Mouse (Mus musculus) c-Kit-positive CD71-positive TER-119-negative erythroid progenitor cells, embryonic 14.5 days (primary cell): ENCODE data around the gene Vmn2r55.
"Not testable (repeated sequence)": the region's sequence is repeated elsewhere in the genome, so short reads cannot be mapped to it uniquely, and the experiment has no call there.

ENCODE experiments used
- DNase-seq: peaks from one replicate; pipeline ENCODE4 v3.0.0-alpha.2; 2013; ENCODE audit warnings: low read depth

Gene Vmn2r55

GRCm38 (mm10) chr7:12684903-12685302 lies at the start of gene Vmn2r55:
Gene Vmn2r55 (minus strand): TSS chr7:12685003.
- DNase-seq: not testable (repeated sequence)

- not testable (repeated sequence) for DNase-seq
Observed at GRCm38 (mm10) chr7:12640219-12640618, 44.6 kb downstream of the Vmn2r55 start, which contains the start of gene Vmn2r54. Gene Vmn2r54 (minus strand): TSS chr7:12640319.

GRCm38 (mm10) chr7:12608688-12609087 lies 76.1 kb downstream of the Vmn2r55 start, which contains the start of gene Vmn2r53:
Gene Vmn2r53 (minus strand): TSS chr7:12608788.
- no peak for DNase-seq
